Mouse (Mus musculus) midbrain, embryonic 10.5 days (tissue): Measurements from ENCODE around the gene 2310011J03Rik. TPM values are rescaled to one million over a fixed set of nuclear protein-coding genes. Genes with fewer than 3 reads are reported as not detected.
A peak's percentile ranks its signal among the peaks of the same experiment; 100 is the strongest.

Experiments used
- DNase-seq: peaks from one replicate; pipeline ENCODE4 v3.0.0-alpha.2; 2017; ENCODE audit warnings: low spot score
- H3K27ac ChIP-seq: fragments of 300-500 bp; sonication (generic); replicated peaks from 2 replicates; pipeline ENCODE4 v1.5.1; 2016; ENCODE audit warnings: mild to moderate bottlenecking
- H3K27me3 ChIP-seq: fragments of 300-500 bp; sonication (generic); 2 replicates; pipeline ENCODE4 v1.6.1; 2016; ENCODE audit warnings: low read depth, mild to moderate bottlenecking; ENCODE audit not compliant: poor library complexity, severe bottlenecking
- H3K36me3 ChIP-seq: fragments of 300-500 bp; sonication (generic); 2 replicates; pipeline ENCODE4 v1.6.1; 2016; ENCODE audit warnings: mild to moderate bottlenecking, moderate library complexity
- H3K4me1 ChIP-seq: fragments of 300-500 bp; sonication (generic); 2 replicates; pipeline ENCODE4 v1.6.1; 2016
- H3K4me3 ChIP-seq: fragments of 300-500 bp; sonication (generic); 2 replicates; pipeline ENCODE4 v1.5.1; 2016; ENCODE audit warnings: mild to moderate bottlenecking, moderate library complexity
- H3K9me3 ChIP-seq: fragments of 300-500 bp; sonication (generic); replicated peaks from 2 replicates; pipeline ENCODE4 v1.6.1; 2016; ENCODE audit warnings: mild to moderate bottlenecking
- WGBS: fragments of 180-500 bp; shearing (Covaris S2); methylation state at CpG from one replicate; pipeline ENCODE4 v1.1.7; 2016; 5-methylcytosine and 5-hydroxymethylcytosine counted together
- microRNA-seq: library from miRNA; unstranded; fragments of <30 nt; microRNA quantifications from one replicate; pipeline ENCODE4, GENCODE M21; 2017
- polyA plus RNA-seq: library from polyadenylated mRNA; unstranded; fragments of >200 nt; fragmentation: Nextera tagmentation; extraction: Ambion mirVana; gene quantifications from 2 replicates; pipeline ENCODE4 v1.2.1, GENCODE M21; 2016

The 2310011J03Rik gene
- polyA plus RNA-seq, 1 experiment from 2014 or later = 57.3 TPM

DNA sequence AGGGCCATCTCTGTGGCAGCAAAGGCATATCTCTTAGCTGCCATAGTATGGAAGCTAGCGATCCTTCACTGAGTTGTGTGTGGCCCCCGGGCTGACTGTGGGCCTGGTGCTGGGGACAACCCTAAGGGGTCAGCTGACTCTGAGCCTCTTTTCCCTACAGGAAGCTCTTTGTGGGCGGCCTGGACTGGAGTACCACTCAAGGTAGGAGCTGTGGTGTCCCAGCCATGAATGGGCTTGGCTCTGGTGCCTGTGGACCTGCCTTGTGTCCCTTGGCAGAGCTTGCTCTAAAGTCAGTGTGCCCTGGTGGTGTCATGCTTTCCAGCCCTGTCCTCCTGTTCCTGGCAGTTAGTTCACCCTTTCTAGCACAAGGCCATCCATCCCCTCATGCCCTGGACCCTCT lies 46.5 kb downstream of the 2310011J03Rik start:
- WGBS = 92% methylated on average over 3 of the region's 3 CpGs
- Histone ChIP-seq H3K9me3 (no peaks in the 10 kb centered on the region), H3K4me1 (peaks cover 28% of the 10 kb centered on the region), H3K27ac (no peak overlapping the region), H3K36me3 (peaks cover 91% of the 10 kb centered on the region), H3K4me3 (no peak overlapping the region), H3K27me3 (no peaks in the 10 kb centered on the region)
- no peak for DNase-seq

GRCm38 (mm10) chr10:80271870-80272585 lies 48.3 kb downstream of the 2310011J03Rik start:
- DNase-seq = no peak
- 87% methylated on average over 8 of the region's 8 CpGs for WGBS
- Histone ChIP-seq H3K4me3 (no peak overlapping the region), H3K9me3 (no peaks in the 10 kb centered on the region), H3K36me3 (peaks cover 90% of the 10 kb centered on the region), H3K27me3 (no peaks in the 10 kb centered on the region), H3K27ac (no peak overlapping the region), H3K4me1 (peaks cover 46% of the 10 kb centered on the region)

DNA sequence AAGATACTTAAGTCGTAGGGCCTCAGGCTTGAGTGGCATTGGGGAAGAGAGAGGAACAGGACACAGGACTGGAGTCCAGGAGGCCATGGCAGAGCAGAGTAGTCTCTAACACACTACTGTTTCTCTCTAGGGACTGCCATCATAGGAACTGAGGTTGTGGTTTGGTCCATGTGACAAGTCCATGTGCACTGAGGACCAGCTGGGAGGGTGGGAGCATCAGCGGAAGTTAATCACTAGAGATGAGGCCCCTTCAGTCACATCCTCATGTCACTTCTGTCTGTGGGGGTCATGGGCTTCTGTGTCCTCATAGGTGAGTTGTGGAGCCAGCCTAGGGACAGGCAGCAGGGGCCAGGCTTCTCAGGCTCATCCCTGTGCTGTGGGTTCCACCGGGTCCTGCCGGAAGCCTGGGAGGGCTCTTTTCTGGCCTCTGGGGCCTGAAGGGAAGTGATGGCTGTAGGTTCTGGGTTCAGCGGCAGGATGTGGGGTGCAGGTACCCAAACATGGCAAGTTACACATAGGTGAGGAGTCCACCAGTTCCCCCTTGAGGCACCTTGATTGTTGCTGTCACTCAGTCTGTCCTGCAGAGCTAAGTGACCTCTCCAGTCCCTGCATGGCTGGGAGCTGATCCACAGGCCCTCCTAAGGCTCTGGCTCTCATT lies 49.0 kb downstream of the 2310011J03Rik start:
- no peak overlapping the region for H3K27ac ChIP-seq
- no peak for DNase-seq
- H3K27me3 ChIP-seq = no peaks in the 10 kb centered on the region
- peaks cover 86% of the 10 kb centered on the region for H3K36me3 ChIP-seq
- H3K9me3 ChIP-seq = no peaks in the 10 kb centered on the region
- peak overlapping the region; percentile 14; the same call in 1 of the 2 replicates for H3K4me3 ChIP-seq
- H3K4me1 ChIP-seq = peaks cover 53% of the 10 kb centered on the region
- 91% methylated on average over 5 of the region's 5 CpGs for WGBS

DNA sequence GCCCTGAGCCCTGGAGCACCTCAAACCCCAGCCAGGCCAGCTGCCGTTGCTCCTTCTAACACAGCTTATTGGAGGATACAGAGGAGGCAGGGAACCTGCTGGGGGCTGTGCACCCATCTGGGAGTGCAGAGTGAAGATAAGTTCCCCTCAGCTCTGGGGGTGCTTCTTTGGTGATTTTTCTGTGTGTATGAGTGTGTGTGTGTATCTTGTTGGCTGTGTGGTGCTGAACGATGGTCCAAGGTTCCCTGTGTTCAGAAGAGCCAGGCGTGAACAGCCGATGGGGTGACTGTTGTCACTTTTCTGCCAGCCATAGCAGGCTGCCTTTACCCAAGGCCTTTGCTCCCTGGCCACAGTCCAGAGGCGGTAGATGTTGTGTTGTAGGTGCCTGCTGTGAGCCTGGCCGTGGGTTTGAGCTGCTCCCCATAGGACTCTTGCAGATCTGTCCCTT lies 49.6 kb downstream of the 2310011J03Rik start:
- no peaks in the 10 kb centered on the region for H3K27me3 ChIP-seq
- no peaks in the 10 kb centered on the region for H3K9me3 ChIP-seq
- no peak overlapping the region for H3K27ac ChIP-seq
- H3K36me3 ChIP-seq = peaks cover 81% of the 10 kb centered on the region
- H3K4me3 ChIP-seq = 0 out of 2 replicates have a peak overlapping the region, but pooled peaks have one; percentile 12
- peaks cover 59% of the 10 kb centered on the region for H3K4me1 ChIP-seq
- no peak for DNase-seq
- 86% methylated on average over 6 of the region's 6 CpGs for WGBS

- DNase-seq = no peak
- Histone ChIP-seq H3K27me3 (no peaks in the 10 kb centered on the region), H3K9me3 (no peaks in the 10 kb centered on the region), H3K27ac (no peak overlapping the region), H3K4me3 (0 out of 2 replicates have a peak overlapping the region, but pooled peaks have one; percentile 3), H3K36me3 (peaks cover 74% of the 10 kb centered on the region), H3K4me1 (peaks cover 62% of the 10 kb centered on the region)
- WGBS = 92% methylated on average over 2 of the region's 2 CpGs
Measured at GRCm38 (mm10) chr10:80270099-80270498, 50.2 kb downstream of the 2310011J03Rik start.

Small RNA genes lying within 50 kb of the gene (microRNA-seq; reads per million reads assigned to microRNA genes)
- gene Mir6911 = 1.2 reads per million

Other genes with a start within 250 kb of the 2310011J03Rik start
- gene Sbno2, start 215.0 kb downstream of the 2310011J03Rik start, polyA plus RNA-seq = 15.0 and 15.2 TPM in 2 replicates
- gene Stk11, start 204.7 kb downstream of the 2310011J03Rik start, polyA plus RNA-seq = 18.0 and 19.7 TPM in 2 replicates
- 463 and 481 TPM in 2 replicates for gene Atp5d, start 181.9 kb downstream of the 2310011J03Rik start, polyA plus RNA-seq
- gene Cbarp, start 179.7 kb downstream of the 2310011J03Rik start, polyA plus RNA-seq = 7.8 and 9.3 TPM in 2 replicates
- gene Midn, start 172.3 kb downstream of the 2310011J03Rik start, polyA plus RNA-seq = 17.8 and 19.7 TPM in 2 replicates
- gene Cirbp, start 154.6 kb downstream of the 2310011J03Rik start, polyA plus RNA-seq = 91.8 and 135 TPM in 2 replicates
- 10.6 and 11.2 TPM in 2 replicates for gene 1600002K03Rik, start 147.6 kb downstream of the 2310011J03Rik start, polyA plus RNA-seq
- 56.6 and 64.5 TPM in 2 replicates for gene Efna2, start 141.1 kb downstream of the 2310011J03Rik start, polyA plus RNA-seq
- 154 and 166 TPM in 2 replicates for gene Mum1, start 94.1 kb downstream of the 2310011J03Rik start, polyA plus RNA-seq
- gene Ndufs7, start 71.4 kb downstream of the 2310011J03Rik start, polyA plus RNA-seq = 288 and 314 TPM in 2 replicates
- gene Gamt, start 59.5 kb downstream of the 2310011J03Rik start, polyA plus RNA-seq = 32.5 and 35.5 TPM in 2 replicates
- gene Dazap1, start 59.1 kb downstream of the 2310011J03Rik start, polyA plus RNA-seq = 43.7 and 50.6 TPM in 2 replicates
- gene Rps15, start 28.1 kb downstream of the 2310011J03Rik start, polyA plus RNA-seq = 889 and 1,053 TPM in 2 replicates
- gene Apc2, start 24.6 kb downstream of the 2310011J03Rik start, polyA plus RNA-seq = 28.3 and 61.6 TPM in 2 replicates
- 3.3 and 4.2 TPM in 2 replicates for gene Pcsk4, start 9.0 kb upstream of the 2310011J03Rik start, polyA plus RNA-seq
- 9.1 and 11.5 TPM in 2 replicates for gene Reep6, start 9.4 kb upstream of the 2310011J03Rik start, polyA plus RNA-seq
- 0.48 and 0.91 TPM in 2 replicates for gene Adamtsl5, start 27.9 kb upstream of the 2310011J03Rik start, polyA plus RNA-seq
- gene Plk5, start 35.9 kb upstream of the 2310011J03Rik start, polyA plus RNA-seq = 0.12 and 0.32 TPM in 2 replicates
- 6.3 and 6.4 TPM in 2 replicates for gene Mex3d, start 67.1 kb upstream of the 2310011J03Rik start, polyA plus RNA-seq
- gene Mbd3, start 79.0 kb upstream of the 2310011J03Rik start, polyA plus RNA-seq = 338 and 351 TPM in 2 replicates
- 610 and 635 TPM in 2 replicates for gene Uqcr11, start 86.3 kb upstream of the 2310011J03Rik start, polyA plus RNA-seq
- 190 and 191 TPM in 2 replicates for gene Tcf3, start 113.1 kb upstream of the 2310011J03Rik start, polyA plus RNA-seq
- gene Onecut3, start 174.3 kb upstream of the 2310011J03Rik start, polyA plus RNA-seq = 1.4 and 2.1 TPM in 2 replicates
- 0.41 and 0.79 TPM in 2 replicates for gene Atp8b3, start 218.6 kb upstream of the 2310011J03Rik start, polyA plus RNA-seq
- 31.6 and 35.3 TPM in 2 replicates for gene Rexo1, start 241.0 kb upstream of the 2310011J03Rik start, polyA plus RNA-seq